Mouse (Mus musculus) heart, adult 2 months (tissue): ENCODE measurements around the gene Plekha5.

Source experiments
- CTCF ChIP-seq: fragments of 200-600 bp; IDR thresholded peaks from 2 replicates; pipeline ENCODE4 v1.8.1; 2022; ENCODE audit warnings: antibody characterized with exemption, mild to moderate bottlenecking, moderate library complexity
- EP300 ChIP-seq: fragments of 200-500 bp; IDR thresholded peaks from 2 replicates; pipeline ENCODE4 v1.6.1; 2011; ENCODE audit warnings: low read depth, low read length, control low read depth; ENCODE audit not compliant: insufficient read depth

DNA sequence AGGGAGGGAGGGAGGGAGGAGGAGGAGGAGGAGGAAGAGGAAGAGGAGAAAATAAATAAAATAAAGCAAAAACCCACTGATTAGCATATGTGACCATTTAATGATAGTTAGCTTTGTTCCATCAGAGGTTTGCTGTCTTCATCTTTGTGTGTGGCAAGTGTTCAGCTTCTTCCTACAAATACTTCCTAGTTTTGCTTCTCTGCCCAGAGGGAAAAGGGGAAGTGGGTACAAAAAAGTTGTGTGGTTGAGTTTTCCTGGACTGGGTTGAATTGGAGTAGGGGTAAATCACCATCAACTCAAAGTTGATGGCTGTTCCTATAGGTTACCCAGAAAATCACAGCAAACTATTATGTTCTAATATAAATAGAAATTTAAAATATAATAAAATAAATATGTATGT, 65.7 kb downstream of the Plekha5 start:
- TF ChIP-seq EP300 = no peak
- no peak for TF ChIP-seq CTCF
